Mouse (Mus musculus) cerebellum, postnatal 25 days (tissue): Measurements from ENCODE around the gene Gm3409.
"Not testable (repeated sequence)": the region's sequence is repeated elsewhere in the genome, so short reads cannot be mapped to it uniquely, and the experiment has no call there.

ENCODE experiments used
- DNase-seq, 2 experiments: peaks; one replicate each; pipeline ENCODE4 v3.0.0; 2021; ENCODE audit warnings: mixed read lengths in 2 of 2

The Gm3409 gene

DNA sequence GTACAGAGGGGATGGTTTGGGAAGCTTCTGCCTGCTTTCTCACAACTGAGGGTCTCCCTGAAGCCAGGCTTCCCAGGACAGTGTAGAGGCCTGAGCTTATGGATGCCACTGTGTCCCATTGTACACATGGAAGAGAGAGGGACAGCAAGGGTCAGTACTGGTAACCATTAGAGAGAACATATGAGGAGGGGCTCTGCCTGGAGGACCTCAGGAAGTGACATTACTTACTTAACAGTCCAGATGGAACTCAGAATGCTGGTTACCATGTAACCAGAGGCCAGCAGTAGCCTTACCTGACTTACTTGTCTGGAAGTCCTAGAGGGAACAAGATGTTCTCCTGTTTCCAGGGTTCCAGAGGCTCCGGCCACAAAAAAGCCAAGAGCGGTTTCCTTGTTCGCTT lies at the start of gene Gm3409:
Gm3409 (plus strand) TSS at position 301 of the 400 bp plus-strand sequence.
- not testable (repeated sequence) for DNase-seq

- DNase-seq, result peak; percentile 56 to 70
Observed at GRCm38 (mm10) chr5:146488959-146489358, 48.5 kb upstream of the Gm3409 start.

- DNase-seq, result not testable (repeated sequence)
Observed at GRCm38 (mm10) chr5:146491063-146491462, 46.4 kb upstream of the Gm3409 start, which contains the start of gene Gm6370. TSS of gene Gm6370 (plus strand) at chr5:146491363.

DNA sequence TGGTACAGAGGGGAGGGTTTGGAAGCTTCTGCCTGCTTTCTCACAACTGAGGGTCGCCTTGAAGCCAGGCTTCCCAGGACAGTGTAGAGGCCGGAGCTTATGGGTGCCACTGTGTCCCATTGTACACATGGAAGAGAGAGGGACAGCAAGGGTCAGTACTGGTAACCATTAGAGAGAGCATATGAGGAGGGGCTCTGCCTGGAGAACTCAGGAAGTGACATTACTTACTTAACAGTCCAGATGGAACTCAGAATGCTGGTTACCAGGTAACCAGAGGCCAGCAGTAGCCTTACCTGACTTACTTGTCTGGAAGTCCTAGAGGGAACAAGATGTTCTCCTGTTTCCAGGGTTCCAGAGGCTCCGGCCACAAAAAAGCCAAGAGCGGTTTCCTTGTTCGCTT lies 35.3 kb upstream of the Gm3409 start, which contains the start of gene 4930449I24Rik:
4930449I24Rik (plus strand) TSS at position 301 of the 400 bp plus-strand sequence.
- DNase-seq, result not testable (repeated sequence)

- not testable (repeated sequence) for DNase-seq
Observed at GRCm38 (mm10) chr5:146513823-146514222, 23.6 kb upstream of the Gm3409 start, which contains the start of gene Gm3402. TSS of gene Gm3402 (plus strand) at chr5:146514123.

GRCm38 (mm10) chr5:146525501-146525900 lies 11.9 kb upstream of the Gm3409 start, which contains the start of gene Gm3404:
TSS of gene Gm3404 (plus strand) at chr5:146525801.
- not testable (repeated sequence) for DNase-seq

DNA sequence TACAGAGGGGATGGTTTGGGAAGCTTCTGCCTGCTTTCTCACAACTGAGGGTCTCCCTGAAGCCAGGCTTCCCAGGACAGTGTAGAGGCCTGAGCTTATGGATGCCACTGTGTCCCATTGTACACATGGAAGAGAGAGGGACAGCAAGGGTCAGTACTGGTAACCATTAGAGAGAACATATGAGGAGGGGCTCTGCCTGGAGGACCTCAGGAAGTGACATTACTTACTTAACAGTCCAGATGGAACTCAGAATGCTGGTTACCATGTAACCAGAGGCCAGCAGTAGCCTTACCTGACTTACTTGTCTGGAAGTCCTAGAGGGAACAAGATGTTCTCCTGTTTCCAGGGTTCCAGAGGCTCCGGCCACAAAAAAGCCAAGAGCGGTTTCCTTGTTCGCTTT lies 18.4 kb downstream of the Gm3409 start, which contains the start of gene Gm3415:
Gm3415 (plus strand) TSS at position 301 of the 400 bp plus-strand sequence.
- not testable (repeated sequence) for DNase-seq

DNA sequence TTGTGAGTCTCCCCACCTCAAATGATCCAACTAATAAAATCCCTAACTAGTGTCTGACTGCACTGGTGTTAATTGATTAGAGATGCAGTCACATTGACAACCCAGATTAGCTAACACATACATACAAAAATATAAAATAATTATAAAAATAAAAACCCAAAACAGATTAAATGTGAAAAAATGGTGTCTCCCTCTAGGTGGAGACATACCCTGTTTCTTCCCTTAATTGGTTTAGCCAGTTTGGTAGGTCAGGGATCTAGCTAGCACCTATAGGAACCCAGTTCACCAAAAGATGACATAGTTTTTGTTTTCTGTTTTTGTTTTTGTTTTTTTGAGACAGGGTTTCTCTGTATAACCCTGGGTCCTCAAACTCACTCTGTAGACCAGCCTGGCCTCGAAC lies 26.8 kb downstream of the Gm3409 start:
- DNase-seq, result no peak

GRCm38 (mm10) chr5:146567054-146567453 lies 29.6 kb downstream of the Gm3409 start:
- DNase-seq, result peak in 1 of 2 experiments; percentile 14

DNA sequence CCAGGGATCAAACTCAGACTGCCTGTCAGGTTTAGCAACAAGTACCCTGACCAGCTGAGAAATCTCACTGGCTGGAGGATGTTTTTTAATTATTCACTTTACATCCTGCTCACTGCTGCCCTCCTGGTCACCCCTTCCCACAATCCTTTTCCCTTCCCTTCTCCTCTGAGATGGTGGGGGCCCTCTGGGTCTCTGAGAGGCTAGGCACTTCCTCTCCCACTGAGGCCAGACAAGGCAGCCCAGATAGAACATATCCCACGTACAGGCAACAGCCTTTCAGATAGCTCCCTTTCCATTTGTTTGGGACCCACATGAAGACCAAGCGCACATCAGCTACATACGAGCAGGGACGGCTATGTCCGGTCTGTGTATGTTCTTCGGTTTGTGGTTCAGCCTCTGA lies 32.7 kb downstream of the Gm3409 start:
- not testable (repeated sequence) for DNase-seq

GRCm38 (mm10) chr5:146571830-146572734 lies 34.6 kb downstream of the Gm3409 start:
- DNase-seq, result peak; percentile 31 to 66

DNA sequence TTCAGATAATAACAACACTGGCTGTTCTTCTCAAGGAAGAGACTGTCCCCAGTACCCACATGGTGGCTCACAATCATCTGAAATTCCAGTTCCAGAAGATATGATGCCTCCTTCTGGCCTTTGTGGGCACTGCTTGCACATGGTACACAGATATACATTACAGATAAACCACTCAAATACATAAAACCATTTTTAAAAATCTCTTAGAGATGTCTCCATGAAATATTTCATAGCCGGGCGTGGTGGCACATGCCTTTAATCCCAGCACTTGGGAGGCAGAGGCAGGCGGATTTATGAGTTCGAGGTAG lies 35.2 kb downstream of the Gm3409 start:
- DNase-seq, result not testable (repeated sequence)

- DNase-seq, result no peak
Observed at GRCm38 (mm10) chr5:146576668-146577067, 39.2 kb downstream of the Gm3409 start.

GRCm38 (mm10) chr5:146584156-146584477 lies 46.7 kb downstream of the Gm3409 start:
- no peak for DNase-seq

DNA sequence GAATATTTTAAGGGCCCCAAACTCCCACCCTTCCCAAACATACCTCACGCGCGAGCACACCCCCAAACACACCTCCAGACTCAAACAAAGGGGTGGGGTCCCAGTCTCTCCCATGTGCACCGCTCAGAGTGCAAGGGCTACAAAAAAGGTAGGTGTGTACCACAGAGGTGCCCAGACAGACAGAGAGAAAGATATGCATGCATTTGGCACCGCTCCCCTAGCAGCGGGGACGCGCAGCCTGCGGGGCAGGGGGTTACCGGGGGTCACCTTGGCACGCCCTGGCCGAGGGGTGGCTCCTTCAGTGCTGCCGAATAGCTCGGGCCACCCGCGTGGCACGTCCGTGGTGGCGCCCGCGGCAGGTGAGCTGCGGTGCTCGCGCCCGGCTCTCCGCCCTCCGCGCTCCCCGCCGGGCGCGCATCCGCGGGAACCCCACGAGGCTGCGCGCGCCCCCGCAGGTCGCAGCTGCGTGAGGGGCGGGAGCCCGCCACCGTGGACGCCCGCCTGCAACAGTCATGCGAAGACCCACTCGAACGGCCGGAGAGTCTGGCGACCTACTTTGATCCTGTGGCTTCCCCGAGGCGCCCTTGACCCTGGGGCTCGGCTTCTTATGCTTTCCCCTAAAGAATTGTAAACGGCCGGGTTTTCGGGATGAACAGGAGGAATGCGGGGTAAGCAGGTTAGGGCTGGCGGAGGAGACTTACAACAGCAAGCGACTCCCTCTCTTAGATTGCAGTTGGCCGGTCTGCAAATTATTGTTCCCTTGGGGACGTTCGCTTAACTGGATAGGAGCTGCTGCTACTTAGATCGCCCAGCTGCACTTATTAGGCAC lies 47.2 kb downstream of the Gm3409 start, which contains the start of gene Gpr12:
Gpr12 (minus strand) TSS at position 762 of the 829 bp plus-strand sequence.
- DNase-seq, result peak; percentile 17 to 40

DNA sequence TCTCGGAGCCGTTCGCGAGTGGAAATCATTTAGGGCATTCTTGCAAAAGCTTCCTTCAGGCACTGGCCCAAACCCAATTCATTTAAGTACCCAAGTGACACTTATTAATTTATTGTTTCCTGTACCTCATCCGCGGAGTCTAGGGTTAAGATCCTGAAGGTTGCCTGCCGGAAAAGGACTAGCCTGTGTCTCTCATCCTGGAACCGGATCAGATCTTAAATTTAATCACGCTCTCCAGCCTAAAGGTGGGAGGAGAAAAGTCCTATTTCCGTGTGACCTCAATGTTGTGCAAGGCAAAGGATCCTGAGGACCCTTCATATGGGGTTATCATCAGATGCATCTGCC lies 47.8 kb downstream of the Gm3409 start:
- no peak for DNase-seq

- DNase-seq, result no peak
Observed at GRCm38 (mm10) chr5:146586357-146587070, 49.1 kb downstream of the Gm3409 start.
